Mouse (Mus musculus) bone marrow macrophage, adult 2 months (primary cell): Measurements from ENCODE around the gene Cmtr1.

Experiments
- CTCF ChIP-seq: IDR thresholded peaks from 2 replicates; pipeline ENCODE4 v1.5.1; 2012; ENCODE audit warnings: low read depth, mild to moderate bottlenecking, low read length, moderate library complexity
- POLR2A ChIP-seq: IDR thresholded peaks from 2 replicates; pipeline ENCODE4 v1.6.1; 2012; ENCODE audit warnings: mild to moderate bottlenecking, low read depth, low read length, borderline replicate concordance

GRCm38 (mm10) chr17:29728082-29728481 lies 67.7 kb downstream of the Cmtr1 start:
- TF ChIP-seq CTCF (no peak), POLR2A (no peak)
